Mouse (Mus musculus): Measurements from ENCODE around the gene Nlrc4. TPM values are rescaled to one million over a fixed set of nuclear protein-coding genes. Genes with fewer than 3 reads are reported as not detected.
"Not testable (repeated sequence)": the region's sequence is repeated elsewhere in the genome, so short reads cannot be mapped to it uniquely, and the experiment has no call there.

The Nlrc4 gene
- total RNA-seq, 1 experiment = 2.4 TPM

DNA sequence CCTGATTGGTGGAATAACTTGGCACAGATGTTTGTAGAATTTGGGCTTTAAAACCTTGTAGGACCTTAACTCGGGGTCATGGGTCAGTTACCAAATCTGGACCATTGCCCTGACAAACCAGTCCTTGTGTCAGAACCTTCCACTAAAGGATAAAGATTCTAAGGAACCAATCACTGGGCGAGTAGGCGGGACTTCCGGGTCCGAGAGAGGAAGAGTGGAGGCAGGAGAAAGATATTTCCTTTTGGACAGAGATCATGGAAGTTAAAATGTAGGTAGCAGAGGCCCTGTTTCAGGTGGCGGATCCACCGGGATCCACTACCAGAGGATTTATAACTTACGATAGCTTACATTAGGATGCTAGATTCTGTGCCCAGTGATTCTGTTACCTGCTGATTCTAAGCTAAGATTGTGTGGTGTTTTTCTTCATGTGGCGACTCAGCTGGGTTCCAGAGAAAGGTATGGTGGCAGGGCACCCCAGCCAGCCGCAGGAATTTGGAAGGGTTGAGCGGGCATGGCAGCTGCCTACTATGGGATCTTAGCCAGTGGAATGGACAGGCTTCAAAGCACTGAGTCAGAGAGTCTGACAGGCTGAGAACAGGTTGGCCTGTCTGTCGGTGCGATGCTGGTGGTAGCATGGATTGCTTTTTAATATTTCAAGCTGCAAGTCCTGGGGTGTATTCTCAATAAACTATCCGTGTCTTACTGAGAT lies 21.6 kb upstream of the Nlrc4 start:
- TF ChIP-seq ZNF384 (IDR thresholded peaks at IDR 0.05; ENCODE audit: low read depth, low read length) (no peak), CHD2 (IDR thresholded peaks at IDR 0.05; ENCODE audit: low read depth, low read length) (no peak)
- H3K9me3 ChIP-seq (ENCODE audit: control insufficient read depth, insufficient read depth, low read depth, low read length) = no peaks in the 10 kb centered on the region; the same call in 1 of the 2 replicates
- no peaks in the 10 kb centered on the region for H3K36me3 ChIP-seq (ENCODE audit: control insufficient read depth, insufficient read depth, low read length, poor library complexity, severe bottlenecking)
- in situ Hi-C loops (cut with MboI; ENCODE audit: low sequenced_read_pairs in 2 of 2, unreplicated experiment in 2 of 2) = no loop called here
- H3K4me1 ChIP-seq (ENCODE audit: control insufficient read depth in 2 of 2, insufficient read depth in 2 of 2, low read length in 2 of 2, poor library complexity in 1 of 2) = peaks cover 3% of the 10 kb centered on the region in 2 experiments; a peak in 2 of 4 replicates
- H3K9ac ChIP-seq (ENCODE audit: insufficient read depth, low read depth, low read length, poor library complexity, severe bottlenecking) = no peak overlapping the region
- H3K27ac ChIP-seq (ENCODE audit: insufficient read depth, low read depth, low read length, poor library complexity, severe bottlenecking) = no peak overlapping the region
- no peak for DNase-seq (ENCODE audit: low read depth, low spot score)
- no peak overlapping the region for H3K4me3 ChIP-seq (ENCODE audit: insufficient read depth in 1 of 2, low read depth in 1 of 2, low read length in 2 of 2, poor library complexity in 1 of 2, severe bottlenecking in 1 of 2)

- H3K27ac ChIP-seq (ENCODE audit: insufficient read depth, low read depth, low read length, poor library complexity, severe bottlenecking); H3K4me3 ChIP-seq (ENCODE audit: insufficient read depth in 1 of 2, low read depth in 1 of 2, low read length in 2 of 2, poor library complexity in 1 of 2, severe bottlenecking in 1 of 2); in situ Hi-C loops (cut with MboI; ENCODE audit: low sequenced_read_pairs in 2 of 2, unreplicated experiment in 2 of 2); DNase-seq (ENCODE audit: low read depth, low spot score); H3K4me1 ChIP-seq (ENCODE audit: control insufficient read depth in 2 of 2, insufficient read depth in 2 of 2, low read length in 2 of 2, poor library complexity in 1 of 2); H3K9me3 ChIP-seq (ENCODE audit: control insufficient read depth, insufficient read depth, low read depth, low read length); H3K9ac ChIP-seq (ENCODE audit: insufficient read depth, low read depth, low read length, poor library complexity, severe bottlenecking); H3K36me3 ChIP-seq (ENCODE audit: control insufficient read depth, insufficient read depth, low read length, poor library complexity, severe bottlenecking): not testable (repeated sequence)
Observed at GRCm38 (mm10) chr17:74470133-74470532, 11.2 kb upstream of the Nlrc4 start.

GRCm38 (mm10) chr17:74467981-74468380 lies 9.0 kb upstream of the Nlrc4 start:
- H3K4me3 ChIP-seq (ENCODE audit: insufficient read depth in 1 of 2, low read depth in 1 of 2, low read length in 2 of 2, poor library complexity in 1 of 2, severe bottlenecking in 1 of 2); H3K36me3 ChIP-seq (ENCODE audit: control insufficient read depth, insufficient read depth, low read length, poor library complexity, severe bottlenecking); in situ Hi-C loops (cut with MboI; ENCODE audit: low sequenced_read_pairs in 2 of 2, unreplicated experiment in 2 of 2); H3K9ac ChIP-seq (ENCODE audit: insufficient read depth, low read depth, low read length, poor library complexity, severe bottlenecking); H3K9me3 ChIP-seq (ENCODE audit: control insufficient read depth, insufficient read depth, low read depth, low read length); H3K27ac ChIP-seq (ENCODE audit: insufficient read depth, low read depth, low read length, poor library complexity, severe bottlenecking); DNase-seq (ENCODE audit: low read depth, low spot score); H3K4me1 ChIP-seq (ENCODE audit: control insufficient read depth in 2 of 2, insufficient read depth in 2 of 2, low read length in 2 of 2, poor library complexity in 1 of 2): not testable (repeated sequence)

- Histone ChIP-seq H3K4me3 (ENCODE audit: insufficient read depth in 1 of 2, low read depth in 1 of 2, low read length in 2 of 2, poor library complexity in 1 of 2, severe bottlenecking in 1 of 2) (no peak overlapping the region), H3K4me1 (ENCODE audit: control insufficient read depth in 2 of 2, insufficient read depth in 2 of 2, low read length in 2 of 2, poor library complexity in 1 of 2) (peaks cover 0 to 2% of the 10 kb centered on the region in 2 experiments; a peak in 1 of 4 replicates), H3K9me3 (ENCODE audit: control insufficient read depth, insufficient read depth, low read depth, low read length) (no peaks in the 10 kb centered on the region), H3K36me3 (ENCODE audit: control insufficient read depth, insufficient read depth, low read length, poor library complexity, severe bottlenecking) (no peaks in the 10 kb centered on the region), H3K27ac (ENCODE audit: insufficient read depth, low read depth, low read length, poor library complexity, severe bottlenecking) (no peak overlapping the region), H3K9ac (ENCODE audit: insufficient read depth, low read depth, low read length, poor library complexity, severe bottlenecking) (no peak overlapping the region)
- in situ Hi-C loops (cut with MboI; ENCODE audit: low sequenced_read_pairs in 2 of 2, unreplicated experiment in 2 of 2) = no loop called here
- no peak for DNase-seq (ENCODE audit: low read depth, low spot score)
- no peak for TF ChIP-seq CHD2 (IDR thresholded peaks at IDR 0.05; ENCODE audit: low read depth, low read length)
- TF ChIP-seq MAFK (IDR thresholded peaks at IDR 0.05; ENCODE audit: insufficient read depth, low read depth, low read length) = no peak
- TF ChIP-seq ZNF384 (IDR thresholded peaks at IDR 0.05; ENCODE audit: low read depth, low read length) = no peak
- no peak for TF ChIP-seq ZC3H11A (IDR thresholded peaks at IDR 0.05; ENCODE audit: borderline replicate concordance, low read depth, low read length)
- TF ChIP-seq HCFC1 (IDR thresholded peaks at IDR 0.05; ENCODE audit: borderline replicate concordance, insufficient read depth, low read length) = no peak
Observed at GRCm38 (mm10) chr17:74463510-74463909, 4.6 kb upstream of the Nlrc4 start.

DNA sequence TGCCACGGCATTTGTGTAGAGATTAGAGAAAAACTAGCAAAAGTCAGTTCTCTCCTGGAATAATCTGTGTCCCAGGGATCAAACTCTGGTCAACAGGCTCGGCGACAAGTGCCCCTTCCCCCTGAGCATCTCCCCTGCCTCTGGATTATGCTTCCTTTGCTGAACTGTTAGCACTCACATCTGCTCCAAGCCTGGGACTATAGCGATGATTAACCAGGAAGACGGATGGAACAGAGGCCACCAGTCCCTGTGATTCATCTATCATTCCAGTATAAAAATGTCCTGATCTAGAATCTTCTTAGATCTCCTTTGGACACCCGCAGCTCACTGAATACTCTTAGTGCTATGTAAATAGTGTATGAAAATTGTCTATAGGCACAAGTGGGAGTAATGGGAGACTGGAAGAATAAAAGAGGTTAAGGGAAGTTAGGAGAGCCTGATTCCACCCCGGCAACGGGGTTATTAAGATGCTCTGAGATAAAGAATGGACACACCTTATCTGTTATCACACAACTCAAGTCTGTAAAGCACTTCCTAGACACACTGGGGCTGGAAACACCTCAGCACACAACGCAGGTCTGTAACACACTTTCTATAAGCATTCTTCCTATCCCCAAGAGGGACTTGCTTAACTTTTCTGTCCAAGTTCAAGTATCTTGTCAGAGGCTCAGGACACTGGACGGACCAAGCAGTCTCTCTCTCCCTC lies 817 bp downstream of the Nlrc4 start:
- Histone ChIP-seq H3K27ac (ENCODE audit: insufficient read depth, low read depth, low read length, poor library complexity, severe bottlenecking) (no peak overlapping the region; the same call in 1 of the 2 replicates), H3K36me3 (ENCODE audit: control insufficient read depth, insufficient read depth, low read length, poor library complexity, severe bottlenecking) (no peaks in the 10 kb centered on the region), H3K9ac (ENCODE audit: insufficient read depth, low read depth, low read length, poor library complexity, severe bottlenecking) (no peak overlapping the region; the same call in 1 of the 2 replicates), H3K9me3 (ENCODE audit: control insufficient read depth, insufficient read depth, low read depth, low read length) (no peaks in the 10 kb centered on the region), H3K4me3 (ENCODE audit: insufficient read depth in 1 of 2, low read depth in 1 of 2, low read length in 2 of 2, poor library complexity in 1 of 2, severe bottlenecking in 1 of 2) (no peak overlapping the region), H3K4me1 (ENCODE audit: control insufficient read depth in 2 of 2, insufficient read depth in 2 of 2, low read length in 2 of 2, poor library complexity in 1 of 2) (peaks cover 0 to 5% of the 10 kb centered on the region in 2 experiments; a peak in 1 of 4 replicates)
- no peak for DNase-seq (ENCODE audit: low read depth, low spot score)
- TF ChIP-seq HCFC1 (IDR thresholded peaks at IDR 0.05; ENCODE audit: borderline replicate concordance, insufficient read depth, low read length) (no peak), ZNF384 (IDR thresholded peaks at IDR 0.05; ENCODE audit: low read depth, low read length) (no peak), CHD2 (IDR thresholded peaks at IDR 0.05; ENCODE audit: low read depth, low read length) (no peak), ZC3H11A (IDR thresholded peaks at IDR 0.05; ENCODE audit: borderline replicate concordance, low read depth, low read length) (no peak), MAFK (IDR thresholded peaks at IDR 0.05; ENCODE audit: insufficient read depth, low read depth, low read length) (no peak)
- in situ Hi-C loops (cut with MboI; ENCODE audit: low sequenced_read_pairs in 2 of 2, unreplicated experiment in 2 of 2) = no loop called here

Measured in ES-E14 (cell line).